Comparison of ENCODE assay signal across 1 mouse cellular context in the genomic region with DNA sequence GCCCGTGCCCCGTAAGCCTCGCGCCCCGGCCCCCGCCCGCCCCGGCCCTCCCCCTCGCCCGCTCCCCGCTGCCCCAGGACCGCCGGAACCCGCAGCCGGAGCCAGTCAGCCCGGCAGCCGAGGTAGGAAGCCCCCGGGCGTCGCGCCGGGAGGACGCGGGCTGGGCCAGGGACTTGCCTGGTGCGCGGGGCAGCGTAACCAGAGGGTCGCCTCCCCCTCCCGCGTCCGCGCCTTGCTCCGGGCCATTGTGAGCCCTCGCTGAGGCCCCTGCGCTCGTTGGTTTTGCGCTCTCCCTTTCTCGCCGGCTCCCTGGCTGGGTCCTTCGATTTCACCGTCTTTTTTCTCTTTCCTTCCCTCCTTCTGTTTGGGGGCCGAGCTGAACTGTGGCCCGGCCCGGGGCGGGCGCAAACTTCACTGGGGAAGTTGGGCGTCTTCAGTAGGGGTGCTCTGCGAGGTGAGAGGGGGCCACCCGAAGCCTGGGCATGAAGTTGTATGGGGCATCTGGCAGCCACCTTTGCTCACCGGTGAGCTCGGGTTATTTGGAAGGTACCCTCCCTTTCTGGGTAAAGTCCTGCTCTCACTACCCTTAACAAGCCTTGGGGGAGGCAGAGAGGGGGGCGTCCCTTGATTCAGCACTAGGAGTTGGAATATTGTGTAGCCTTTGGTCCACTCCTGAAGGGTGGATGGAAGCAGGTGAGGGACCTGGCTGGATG.
TF ChIP-seq lines count a peak whose summit lies in the region.

No protein-coding gene starts in this region.

TF ChIP-seq in ES-E14, 5 proteins besides CTCF, POLR2A, EP300 and RAD21:
- TF ChIP-seq MAFK (IDR thresholded peaks at IDR 0.05; ENCODE audit: insufficient read depth, low read depth, low read length) (no peak), HCFC1 (IDR thresholded peaks at IDR 0.05; ENCODE audit: borderline replicate concordance, insufficient read depth, low read length) (no peak), ZC3H11A (IDR thresholded peaks at IDR 0.05; ENCODE audit: borderline replicate concordance, low read depth, low read length) (no peak), ZNF384 (IDR thresholded peaks at IDR 0.05; ENCODE audit: low read depth, low read length) (no peak), CHD2 (IDR thresholded peaks at IDR 0.05; ENCODE audit: low read depth, low read length) (no peak)
